Mouse (Mus musculus) small intestine, adult 2 months (tissue): ENCODE results near the gene Tmem268.

Source experiments
- CTCF ChIP-seq: fragments of 200-500 bp; IDR thresholded peaks from 2 replicates; pipeline ENCODE4 v1.5.1; 2012; ENCODE audit warnings: low read depth, mild to moderate bottlenecking, control low read depth, inconsistent platforms, low read length, moderate library complexity, mixed read lengths; ENCODE audit not compliant: insufficient replicate concordance, insufficient read length; ENCODE audit errors: extremely low read depth
- POLR2A ChIP-seq: fragments of 200-500 bp; IDR thresholded peaks from 2 replicates; pipeline ENCODE4 v1.6.1; 2012; ENCODE audit warnings: low read depth, mild to moderate bottlenecking, control low read depth, inconsistent platforms, low read length, moderate library complexity

- TF ChIP-seq POLR2A (no peak), CTCF (no peak)
These were observed 46.4 kb downstream of the Tmem268 start, which contains the start of gene Gm11213 for GRCm38 (mm10) chr4:63604945-63605344.
